Mouse (Mus musculus): ENCODE results near the gene Lyst. TPM values are rescaled to one million over a fixed set of nuclear protein-coding genes. Genes with fewer than 3 reads are reported as not detected.

Gene Lyst
- polyA plus RNA-seq, 1 experiment, result 0.46 TPM

- no peak for TF ChIP-seq GATA1 (IDR thresholded peaks at IDR 0.05; ENCODE audit: low read length)
These were observed 236.3 kb downstream of the Lyst start for GRCm38 (mm10) chr13:13826533-13826932.

GRCm38 (mm10) chr13:13828125-13828524, 237.9 kb downstream of the Lyst start:
- no peak for TF ChIP-seq GATA1 (IDR thresholded peaks at IDR 0.05; ENCODE audit: low read length)

Other genes starting within 250 kb of the Lyst start
- not detected in 2 replicates for gene Gpr137b, start 196.4 kb upstream of the Lyst start, polyA plus RNA-seq (2012)
- not detected in 2 replicates for gene Nid1, start 152.8 kb upstream of the Lyst start, polyA plus RNA-seq (2012)
- gene Gng4, start 193.7 kb downstream of the Lyst start, polyA plus RNA-seq (2012), result not detected in 2 replicates